Mouse (Mus musculus) limb, embryonic 14.5 days (tissue): ENCODE measurements at regions not wholly inside any gene's neighbourhood (a gene's known extent, or its start where the extent isn't known, plus 50 kb on each side); places are given as distances from the start of the nearest gene placed in this dataset.

Source experiments
- ATAC-seq: fragments of 200-750 bp; cut with Nextera tagmentation; 2 replicates; pipeline ENCODE4 v1.8.0; 2017; ENCODE audit warnings: low read depth, moderate number of reproducible peaks, moderate TSS enrichment; ENCODE audit not compliant: low FRiP score
- DNase-seq: peaks from one replicate; pipeline ENCODE4 v3.0.0-alpha.2; 2015; ENCODE audit warnings: low spot score
- H3K27ac ChIP-seq: fragments of 300-500 bp; sonication (generic); replicated peaks from 2 replicates; pipeline ENCODE4 v1.5.1; 2014; ENCODE audit warnings: low read depth, mild to moderate bottlenecking, low read length, moderate library complexity, mixed read lengths
- H3K27me3 ChIP-seq: fragments of 300-500 bp; sonication (generic); 2 replicates; pipeline ENCODE4 v1.6.1; 2014; ENCODE audit warnings: low read length, mixed read lengths; ENCODE audit not compliant: control insufficient read depth, insufficient read depth
- H3K36me3 ChIP-seq: fragments of 300-500 bp; sonication (generic); 2 replicates; pipeline ENCODE4 v1.6.1; 2014; ENCODE audit warnings: mild to moderate bottlenecking, low read length, moderate library complexity, mixed read lengths; ENCODE audit not compliant: control insufficient read depth, insufficient read depth
- H3K4me1 ChIP-seq: fragments of 300-500 bp; sonication (generic); 2 replicates; pipeline ENCODE4 v1.6.1; 2014; ENCODE audit warnings: antibody characterized with exemption, low read length, mixed read lengths; ENCODE audit not compliant: control insufficient read depth, insufficient read depth
- H3K4me2 ChIP-seq: fragments of 300-500 bp; sonication (generic); replicated peaks from 2 replicates; pipeline ENCODE4 v1.6.1; 2014; ENCODE audit warnings: low read depth, mild to moderate bottlenecking, low read length, moderate library complexity; ENCODE audit not compliant: severe bottlenecking
- H3K4me3 ChIP-seq: fragments of 300-500 bp; sonication (generic); replicated peaks from 2 replicates; pipeline ENCODE4 v1.5.1; 2014; ENCODE audit warnings: low read length
- H3K9ac ChIP-seq: fragments of 300-500 bp; sonication (generic); 2 replicates; pipeline ENCODE4 v1.6.1; 2014; ENCODE audit warnings: mild to moderate bottlenecking, low read depth, low read length, moderate library complexity; ENCODE audit not compliant: severe bottlenecking
- H3K9me3 ChIP-seq: fragments of 300-500 bp; sonication (generic); 2 replicates; pipeline ENCODE4 v1.6.1; 2016; ENCODE audit warnings: low read length; ENCODE audit not compliant: control insufficient read depth
- POLR2A ChIP-seq: fragments of 200-500 bp; IDR thresholded peaks from 2 replicates; pipeline ENCODE4 v1.8.0; 2012; ENCODE audit warnings: inconsistent platforms, mild to moderate bottlenecking, moderate library complexity, borderline replicate concordance; ENCODE audit not compliant: insufficient read depth, insufficient read length; ENCODE audit errors: extremely low read depth
- WGBS: fragments of 180-500 bp; shearing (Covaris S2); extraction: QIAGEN DNeasy Blood & Tissue Kit; methylation state at CpG from one replicate; pipeline ENCODE4 v1.1.7; 2014; 5-methylcytosine and 5-hydroxymethylcytosine counted together

- H3K4me3 ChIP-seq, result no peak overlapping the region
- H3K4me1 ChIP-seq, result no peaks in the 10 kb centered on the region
- H3K27ac ChIP-seq, result no peak overlapping the region
- no peaks in the 10 kb centered on the region for H3K36me3 ChIP-seq
- no peaks in the 10 kb centered on the region for H3K9me3 ChIP-seq
- ATAC-seq (no peak), DNase-seq (no peak)
- H3K27me3 ChIP-seq, result no peaks in the 10 kb centered on the region
- WGBS, result 40% methylated on average over 11 of the region's 11 CpGs
- TF ChIP-seq POLR2A, result no peak
- no peak overlapping the region for H3K4me2 ChIP-seq
- H3K9ac ChIP-seq, result no peak overlapping the region
These were observed 117.9 kb downstream of the Usp31 start for GRCm38 (mm10) chr7:121589088-121589605.

GRCm38 (mm10) chr7:121587713-121588112, 119.3 kb downstream of the Usp31 start:
- H3K9me3 ChIP-seq, result no peaks in the 10 kb centered on the region
- no peaks in the 10 kb centered on the region for H3K4me1 ChIP-seq
- ATAC-seq (no peak), DNase-seq (no peak)
- no peak for TF ChIP-seq POLR2A
- WGBS, result 63% methylated on average over 2 of the region's 2 CpGs
- no peak overlapping the region for H3K4me3 ChIP-seq
- H3K9ac ChIP-seq, result no peak overlapping the region
- H3K36me3 ChIP-seq, result no peaks in the 10 kb centered on the region
- H3K27me3 ChIP-seq, result no peaks in the 10 kb centered on the region
- no peak overlapping the region for H3K27ac ChIP-seq
- no peak overlapping the region for H3K4me2 ChIP-seq

- no peak for TF ChIP-seq POLR2A
- WGBS, result 53% methylated on average over 10 of the region's 10 CpGs
- DNase-seq, result no peak
These were observed 121.3 kb downstream of the Usp31 start for GRCm38 (mm10) chr7:121585721-121586120.

GRCm38 (mm10) chr7:121579497-121579896, 127.6 kb downstream of the Usp31 start:
- no peaks in the 10 kb centered on the region for H3K9me3 ChIP-seq
- 61% methylated on average over 4 of the region's 4 CpGs for WGBS
- no peak overlapping the region for H3K4me2 ChIP-seq
- DNase-seq (no peak), ATAC-seq (no peak)
- H3K4me3 ChIP-seq, result no peak overlapping the region
- no peak overlapping the region for H3K9ac ChIP-seq
- no peaks in the 10 kb centered on the region for H3K36me3 ChIP-seq
- H3K27me3 ChIP-seq, result no peaks in the 10 kb centered on the region
- H3K4me1 ChIP-seq, result no peaks in the 10 kb centered on the region
- no peak overlapping the region for H3K27ac ChIP-seq
- no peak for TF ChIP-seq POLR2A

More at GRCm38 (mm10) chr7:121585721-121586120, 121.3 kb downstream of the Usp31 start:
- Histone ChIP-seq H3K4me1 (no peaks in the 10 kb centered on the region), H3K4me2 (no peak overlapping the region), H3K27ac (no peak overlapping the region), H3K9ac (no peak overlapping the region), H3K27me3 (no peaks in the 10 kb centered on the region), H3K9me3 (no peaks in the 10 kb centered on the region), H3K36me3 (no peaks in the 10 kb centered on the region), H3K4me3 (no peak overlapping the region)
- no peak for ATAC-seq

GRCm38 (mm10) chr7:121572681-121573335, 134.2 kb downstream of the Usp31 start:
- 79% methylated on average over 5 of the region's 5 CpGs for WGBS
- DNase-seq (no peak), ATAC-seq (no peak)
- no peaks in the 10 kb centered on the region for H3K36me3 ChIP-seq
- H3K4me2 ChIP-seq, result no peak overlapping the region
- H3K27ac ChIP-seq, result no peak overlapping the region
- H3K4me3 ChIP-seq, result no peak overlapping the region
- TF ChIP-seq POLR2A, result no peak
- H3K9ac ChIP-seq, result no peak overlapping the region
- no peaks in the 10 kb centered on the region for H3K9me3 ChIP-seq
- no peaks in the 10 kb centered on the region for H3K4me1 ChIP-seq
- H3K27me3 ChIP-seq, result no peaks in the 10 kb centered on the region
